Mouse (Mus musculus) kidney, embryonic 16.5 days (tissue): Measurements from ENCODE around the gene Tbc1d15. TPM values are rescaled to one million over a fixed set of nuclear protein-coding genes. Genes with fewer than 3 reads are reported as not detected.

Source experiments
- ATAC-seq: fragments of 200-750 bp; cut with Nextera tagmentation; 2 replicates; pipeline ENCODE4 v1.8.0; 2017; ENCODE audit warnings: moderate TSS enrichment; ENCODE audit not compliant: low FRiP score, low TSS enrichment
- H3K27ac ChIP-seq: fragments of 300-500 bp; sonication (generic); 2 replicates; pipeline ENCODE4 v1.5.1; 2014; ENCODE audit warnings: low read length
- H3K27me3 ChIP-seq: fragments of 300-500 bp; sonication (generic); 2 replicates; pipeline ENCODE4 v1.6.1; 2014; ENCODE audit warnings: low read length, control low read depth, mixed read lengths; ENCODE audit not compliant: insufficient read depth
- H3K36me3 ChIP-seq: fragments of 300-500 bp; sonication (generic); 2 replicates; pipeline ENCODE4 v1.6.1; 2014; ENCODE audit warnings: low read length, control low read depth, mixed read lengths; ENCODE audit not compliant: insufficient read depth
- H3K4me1 ChIP-seq: fragments of 300-500 bp; sonication (generic); 2 replicates; pipeline ENCODE4 v1.6.1; 2014; ENCODE audit warnings: low read length, control low read depth, mixed read lengths; ENCODE audit not compliant: insufficient read depth
- H3K4me2 ChIP-seq: fragments of 300-500 bp; sonication (generic); replicated peaks from 2 replicates; pipeline ENCODE4 v1.6.1; 2014; ENCODE audit warnings: low read depth, low read length
- H3K4me3 ChIP-seq: fragments of 300-500 bp; sonication (generic); 2 replicates; pipeline ENCODE4 v1.5.1; 2014; ENCODE audit warnings: mild to moderate bottlenecking, low read length
- H3K9ac ChIP-seq: fragments of 300-500 bp; sonication (generic); replicated peaks from 2 replicates; pipeline ENCODE4 v1.6.1; 2014; ENCODE audit warnings: low read length
- H3K9me3 ChIP-seq: fragments of 300-500 bp; sonication (generic); 2 replicates; pipeline ENCODE4 v1.6.1; 2016; ENCODE audit warnings: low read length, control low read depth
- WGBS: fragments of 180-500 bp; shearing (Covaris S2); extraction: QIAGEN DNeasy Blood & Tissue Kit; methylation state at CpG from one replicate; pipeline ENCODE4 v1.1.7; 2014; 5-methylcytosine and 5-hydroxymethylcytosine counted together
- polyA plus RNA-seq: library from polyadenylated mRNA; unstranded; fragments of >200 nt; fragmentation: Nextera tagmentation; extraction: Ambion mirVana; gene quantifications from 2 replicates; pipeline ENCODE4 v1.2.1, GENCODE M21; 2015

Tbc1d15 gene
- polyA plus RNA-seq, 1 experiment from 2014 or later, result 51.0 TPM

DNA sequence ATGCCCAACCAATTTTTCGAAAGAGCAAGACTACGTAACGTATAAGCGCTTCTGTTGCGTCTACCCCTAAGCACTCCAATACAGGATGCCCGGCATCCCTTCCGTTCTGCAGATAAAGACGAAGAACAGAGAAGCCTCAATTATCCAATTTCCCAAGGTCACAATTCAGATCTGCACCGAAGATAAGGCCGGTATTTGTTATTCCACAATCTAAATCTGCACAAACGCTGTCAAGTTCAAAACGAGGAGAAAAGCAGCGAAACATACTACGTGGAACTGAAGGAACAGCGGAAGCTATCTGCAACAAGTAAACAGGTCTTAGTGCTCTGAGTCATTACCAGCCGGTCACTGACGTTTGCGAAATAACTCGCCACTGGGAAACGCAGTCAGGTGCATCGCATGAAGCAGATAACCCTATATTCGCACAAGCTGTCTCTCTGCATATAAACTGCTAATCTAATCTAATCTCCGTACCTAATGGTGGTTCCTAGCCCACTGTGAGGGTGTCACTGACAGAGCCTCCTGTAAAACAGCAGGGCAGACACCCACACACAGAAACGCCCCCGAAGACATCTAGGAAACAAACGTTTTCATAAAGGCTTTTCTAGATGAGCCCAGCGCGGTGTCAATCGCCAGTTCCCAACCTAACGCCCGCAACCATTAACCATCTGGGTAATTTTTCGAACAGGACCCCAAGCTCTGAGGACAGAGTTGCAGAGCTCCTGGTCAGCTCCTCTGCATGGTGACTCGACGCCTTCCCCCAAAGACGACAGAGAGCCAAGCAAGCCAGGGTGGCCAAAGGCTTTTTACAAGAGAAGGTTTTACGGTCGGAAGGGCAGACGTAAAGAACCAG, 806 bp downstream of the Tbc1d15 start:
- Histone ChIP-seq H3K9me3 (no peaks in the 10 kb centered on the region), H3K9ac (peak overlapping the region; percentile 77), H3K4me2 (peak overlapping the region; percentile 60), H3K4me1 (peaks cover 22% of the 10 kb centered on the region; the same call in 1 of the 2 replicates), H3K4me3 (peak overlapping the region; percentile 97), H3K36me3 (no peaks in the 10 kb centered on the region), H3K27me3 (no peaks in the 10 kb centered on the region), H3K27ac (0 out of 2 replicates have a peak overlapping the region, but pooled peaks have one; percentile 61)
- peak; percentile 4 for ATAC-seq
- 30% methylated on average over 33 of the region's 38 CpGs for WGBS

DNA sequence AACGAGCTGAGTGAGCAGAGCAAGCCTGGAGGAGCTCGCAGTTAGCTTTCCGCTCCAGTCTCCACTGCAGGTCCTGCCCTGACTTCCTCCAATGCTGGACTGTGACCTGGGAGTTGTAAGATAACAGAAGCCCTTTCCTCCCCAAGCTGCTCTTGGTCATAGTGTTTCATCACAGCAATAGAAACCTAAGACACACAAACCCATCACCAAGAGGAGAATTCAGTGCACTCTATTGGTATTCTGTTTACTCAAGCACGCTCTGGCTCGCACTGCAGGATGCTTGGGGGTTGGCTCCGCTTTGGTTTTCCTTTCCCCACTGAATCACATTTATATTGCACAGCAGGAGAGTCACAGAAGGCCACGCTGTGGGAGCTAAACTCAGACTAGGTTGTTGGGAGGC, 3.2 kb downstream of the Tbc1d15 start:
- H3K9ac ChIP-seq, result no peak overlapping the region
- no peaks in the 10 kb centered on the region for H3K9me3 ChIP-seq
- WGBS, result 20% methylated on average over 7 of the region's 7 CpGs
- H3K36me3 ChIP-seq, result no peaks in the 10 kb centered on the region
- peaks cover 22% of the 10 kb centered on the region; the same call in 1 of the 2 replicates for H3K4me1 ChIP-seq
- no peak overlapping the region for H3K27ac ChIP-seq
- 0 out of 2 replicates have a peak, but pooled peaks have one; percentile 19 for ATAC-seq
- 0 out of 2 replicates have a peak overlapping the region, but pooled peaks have one; percentile 5 for H3K4me2 ChIP-seq
- no peak overlapping the region for H3K4me3 ChIP-seq
- H3K27me3 ChIP-seq, result no peaks in the 10 kb centered on the region

DNA sequence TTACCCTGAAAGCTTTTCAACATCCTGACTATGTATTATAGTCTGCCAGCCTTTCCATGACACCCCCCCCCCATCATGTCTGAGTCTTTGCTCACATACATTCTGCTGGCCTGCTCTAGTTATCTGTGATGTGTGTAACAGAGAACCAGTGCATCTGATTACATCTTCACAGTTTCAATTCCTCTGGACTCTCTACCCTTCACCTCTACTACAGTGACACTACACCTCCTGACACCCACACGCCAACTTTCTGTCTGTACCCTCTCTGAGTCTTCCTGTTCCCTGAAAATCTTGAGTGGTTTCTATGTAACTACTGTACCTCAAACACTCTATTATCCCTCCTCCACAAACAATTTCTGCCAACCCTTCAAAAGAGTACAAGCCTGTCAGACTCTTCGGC, 5.8 kb downstream of the Tbc1d15 start:
- H3K36me3 ChIP-seq, result no peaks in the 10 kb centered on the region
- no peak overlapping the region for H3K4me3 ChIP-seq
- H3K4me2 ChIP-seq, result no peak overlapping the region
- WGBS, result 96% methylated on average over 2 of the region's 2 CpGs
- no peak overlapping the region for H3K9ac ChIP-seq
- H3K27me3 ChIP-seq, result no peaks in the 10 kb centered on the region
- H3K4me1 ChIP-seq, result peaks cover 16% of the 10 kb centered on the region; the same call in 1 of the 2 replicates
- H3K27ac ChIP-seq, result no peak overlapping the region
- no peaks in the 10 kb centered on the region for H3K9me3 ChIP-seq
- no peak for ATAC-seq

DNA sequence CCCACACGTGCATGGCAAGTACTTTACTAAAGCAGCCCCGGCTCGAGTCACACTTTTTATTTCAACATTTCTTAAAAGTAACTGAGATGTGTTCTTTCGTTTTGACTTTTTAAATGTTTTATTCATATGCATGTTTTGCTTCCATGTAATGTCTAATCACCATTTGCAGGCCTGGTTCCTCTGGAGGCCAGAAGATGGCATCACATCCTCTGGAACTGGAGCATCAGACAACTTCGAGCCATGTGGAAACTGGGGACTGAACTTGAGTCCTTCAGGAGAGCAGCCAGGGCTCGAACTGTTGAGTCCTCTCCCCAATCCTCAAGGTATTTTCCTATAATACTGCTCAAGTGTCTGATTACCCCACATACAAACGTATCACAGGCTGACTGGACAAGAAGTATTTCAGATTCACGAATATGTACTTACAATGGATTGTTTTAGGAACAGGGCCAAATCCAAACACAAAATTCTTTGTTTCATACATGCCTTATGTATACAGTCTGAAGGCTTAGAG, 10.1 kb downstream of the Tbc1d15 start:
- Histone ChIP-seq H3K9me3 (no peaks in the 10 kb centered on the region), H3K27ac (no peak overlapping the region), H3K36me3 (peaks cover 20% of the 10 kb centered on the region), H3K4me3 (no peak overlapping the region), H3K9ac (no peak overlapping the region), H3K27me3 (no peaks in the 10 kb centered on the region), H3K4me2 (no peak overlapping the region), H3K4me1 (no peaks in the 10 kb centered on the region)
- no peak for ATAC-seq
- 75% methylated on average over 8 of the region's 8 CpGs for WGBS

DNA sequence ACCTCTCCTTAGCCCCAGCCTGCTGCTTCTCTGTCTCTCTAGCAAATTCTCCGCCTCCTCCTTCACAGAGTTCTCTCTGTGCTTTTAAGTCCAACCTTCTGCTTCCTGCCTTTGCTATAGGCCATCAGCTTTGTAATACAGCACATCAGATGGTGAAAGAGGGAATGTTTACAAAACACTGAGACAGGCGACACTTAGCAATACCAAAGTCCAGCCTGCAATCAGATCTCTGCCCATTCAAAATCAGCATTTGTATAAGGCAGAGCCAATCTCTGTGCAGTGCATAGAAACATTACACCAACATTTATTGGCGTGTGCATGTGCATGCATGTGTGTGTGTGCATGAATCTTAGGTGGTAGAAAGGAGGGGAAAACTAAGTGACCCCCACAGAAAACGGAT, 13.3 kb downstream of the Tbc1d15 start:
- no peak for ATAC-seq

DNA sequence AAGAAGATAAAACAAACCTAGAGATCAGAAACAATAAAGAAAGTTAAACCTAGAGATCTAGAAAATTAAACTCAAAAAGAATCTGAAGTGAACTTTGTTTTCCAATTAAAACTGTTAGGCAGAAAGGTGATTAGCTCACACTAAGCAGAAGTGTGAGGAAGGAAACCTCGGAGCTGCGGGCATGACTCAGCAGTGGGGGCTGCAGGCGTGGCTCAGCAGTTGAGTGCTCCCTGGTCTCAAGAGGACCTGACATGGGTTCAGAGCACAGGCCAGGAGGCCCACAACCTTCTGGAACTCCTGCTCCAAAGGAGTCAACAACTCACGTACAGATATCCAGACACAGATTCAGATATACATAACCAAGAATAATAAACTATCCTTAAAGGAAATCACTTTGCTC, 14.5 kb downstream of the Tbc1d15 start:
- Histone ChIP-seq H3K4me3 (no peak overlapping the region), H3K4me2 (no peak overlapping the region), H3K9ac (no peak overlapping the region), H3K36me3 (peaks cover 30% of the 10 kb centered on the region), H3K27ac (no peak overlapping the region), H3K9me3 (no peaks in the 10 kb centered on the region), H3K4me1 (no peaks in the 10 kb centered on the region), H3K27me3 (no peaks in the 10 kb centered on the region)
- ATAC-seq, result no peak
- 82% methylated on average over 4 of the region's 4 CpGs for WGBS

More for the DNA sequence above, 13.3 kb downstream of the Tbc1d15 start:
- Histone ChIP-seq H3K27ac (no peak overlapping the region), H3K27me3 (no peaks in the 10 kb centered on the region), H3K9me3 (no peaks in the 10 kb centered on the region), H3K4me1 (no peaks in the 10 kb centered on the region), H3K4me2 (no peak overlapping the region), H3K9ac (no peak overlapping the region), H3K36me3 (peaks cover 23% of the 10 kb centered on the region), H3K4me3 (no peak overlapping the region)
- 84% methylated on average over 4 of the region's 4 CpGs for WGBS

DNA sequence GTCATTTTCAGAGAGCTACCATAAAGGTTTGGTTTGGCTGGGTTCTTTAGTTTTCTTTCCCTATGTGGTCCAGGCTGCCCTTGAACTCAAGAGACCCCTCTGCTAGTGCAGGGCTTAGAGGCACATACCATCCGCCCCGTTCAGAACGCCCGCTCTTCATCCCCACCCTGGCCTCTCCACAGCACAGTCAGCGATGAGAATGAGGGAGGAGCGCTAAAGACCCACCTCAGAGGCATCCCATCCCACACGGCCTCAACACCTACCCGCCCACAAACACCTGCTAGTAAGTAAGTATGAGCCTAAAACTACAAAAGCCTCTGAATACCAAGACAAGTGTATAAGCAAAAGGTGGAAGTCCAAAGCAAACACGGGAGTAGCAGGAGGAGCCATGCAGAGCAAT, 15.8 kb downstream of the Tbc1d15 start:
- no peak for ATAC-seq
- Histone ChIP-seq H3K9me3 (no peaks in the 10 kb centered on the region), H3K27me3 (no peaks in the 10 kb centered on the region), H3K4me3 (no peak overlapping the region), H3K9ac (no peak overlapping the region), H3K27ac (no peak overlapping the region), H3K36me3 (peaks cover 30% of the 10 kb centered on the region), H3K4me2 (no peak overlapping the region), H3K4me1 (no peaks in the 10 kb centered on the region)
- 91% methylated on average over 9 of the region's 9 CpGs for WGBS

DNA sequence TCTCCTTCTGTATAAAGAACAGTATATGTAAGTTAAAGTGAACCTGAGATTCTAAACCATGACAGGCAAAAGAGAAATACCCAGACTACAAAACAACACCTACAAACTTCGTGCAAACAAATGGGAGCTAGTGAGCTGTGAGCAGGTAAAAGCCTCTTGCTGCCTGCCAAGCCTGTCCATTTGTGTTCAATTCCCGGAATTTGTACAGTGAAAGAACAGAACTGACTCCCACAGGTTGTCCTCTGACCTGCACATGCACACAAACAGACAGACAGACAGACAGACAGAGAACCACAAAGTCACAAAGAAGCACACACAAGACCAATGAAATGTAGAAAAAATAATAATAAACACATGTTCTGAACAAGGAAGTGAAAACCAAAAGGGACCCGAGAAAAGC, 17.5 kb downstream of the Tbc1d15 start:
- H3K27me3 ChIP-seq, result no peaks in the 10 kb centered on the region
- H3K9ac ChIP-seq, result no peak overlapping the region
- no peak overlapping the region for H3K27ac ChIP-seq
- no peaks in the 10 kb centered on the region for H3K4me1 ChIP-seq
- peaks cover 26% of the 10 kb centered on the region for H3K36me3 ChIP-seq
- ATAC-seq, result no peak
- WGBS, result 77% methylated on average over 3 of the region's 3 CpGs
- no peak overlapping the region for H3K4me3 ChIP-seq
- H3K4me2 ChIP-seq, result no peak overlapping the region
- no peaks in the 10 kb centered on the region for H3K9me3 ChIP-seq

DNA sequence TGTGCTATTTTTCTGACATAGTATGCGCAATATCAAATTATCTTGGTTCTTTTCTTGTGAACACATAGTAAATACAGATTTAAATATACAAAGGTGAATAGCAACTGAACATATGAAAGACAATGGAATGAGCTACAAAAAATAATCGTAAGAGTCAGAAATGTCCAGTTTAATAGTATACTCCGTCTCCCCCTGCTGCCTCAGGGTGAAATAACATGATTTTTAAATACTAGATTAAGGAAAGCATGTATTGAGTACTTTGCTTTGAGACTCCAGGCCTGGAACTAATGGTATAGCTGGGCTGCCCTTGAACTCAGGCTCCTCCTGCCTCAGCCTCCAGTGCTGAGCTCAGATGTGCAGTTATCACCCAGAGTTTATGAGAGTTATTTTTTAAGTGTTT, 18.8 kb downstream of the Tbc1d15 start:
- ATAC-seq, result no peak
- no peak overlapping the region for H3K4me2 ChIP-seq
- no peak overlapping the region for H3K9ac ChIP-seq
- no peaks in the 10 kb centered on the region for H3K27me3 ChIP-seq
- H3K36me3 ChIP-seq, result peaks cover 20% of the 10 kb centered on the region
- H3K4me3 ChIP-seq, result no peak overlapping the region
- no peaks in the 10 kb centered on the region for H3K9me3 ChIP-seq
- H3K27ac ChIP-seq, result no peak overlapping the region
- 88% methylated on average over 3 of the region's 3 CpGs for WGBS
- no peaks in the 10 kb centered on the region for H3K4me1 ChIP-seq

DNA sequence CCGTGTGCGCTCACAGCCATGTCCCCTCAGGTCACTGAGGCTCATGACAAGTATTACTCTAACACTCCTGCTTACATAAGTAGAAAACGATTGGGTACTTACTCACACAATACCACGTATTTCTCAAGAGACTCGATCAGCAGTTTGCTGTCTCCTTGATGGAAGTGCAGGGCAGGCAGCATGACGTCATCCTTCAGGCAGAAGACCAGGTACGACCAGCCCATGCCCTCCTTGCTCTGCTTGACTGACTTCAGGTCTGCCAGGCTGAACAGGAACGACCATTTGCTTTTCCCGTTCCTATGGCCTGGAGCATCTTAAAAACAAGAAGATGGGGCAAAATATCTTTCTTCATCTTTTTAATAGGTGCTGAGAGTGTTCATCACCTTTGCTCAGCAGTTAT, 22.2 kb downstream of the Tbc1d15 start:
- 85% methylated on average over 9 of the region's 9 CpGs for WGBS
- Histone ChIP-seq H3K4me3 (no peak overlapping the region), H3K4me1 (no peaks in the 10 kb centered on the region), H3K4me2 (no peak overlapping the region), H3K27me3 (no peaks in the 10 kb centered on the region), H3K9ac (no peak overlapping the region), H3K9me3 (no peaks in the 10 kb centered on the region), H3K36me3 (peaks cover 15% of the 10 kb centered on the region), H3K27ac (no peak overlapping the region)
- ATAC-seq, result no peak
